Mouse (Mus musculus) adrenal gland, adult 18-20 months (tissue): ENCODE measurements at regions not wholly inside any gene's neighbourhood (a gene's known extent, or its start where the extent isn't known, plus 50 kb on each side); places are given as distances from the start of the nearest gene placed in this dataset.

Experiments used
- DNase-seq, 2 experiments: peaks; one replicate each; pipeline ENCODE4 v3.0.0; 2021 to 2022; ENCODE audit warnings: low spot score in 2 of 2

- DNase-seq = no peak
Measured at GRCm38 (mm10) chr12:17481687-17482086, 62.9 kb upstream of the Odc1 start.

GRCm38 (mm10) chr12:17482196-17482595 is 62.4 kb upstream of the Odc1 start:
- DNase-seq = peak in 1 of 2 experiments; percentile 1

- DNase-seq = peak; percentile 41 to 57
Measured at GRCm38 (mm10) chr12:17484448-17484847, 60.1 kb upstream of the Odc1 start.

- peak in 1 of 2 experiments; percentile 0 for DNase-seq
Measured at GRCm38 (mm10) chr12:17486062-17486770, 58.4 kb upstream of the Odc1 start.

- DNase-seq = no peak
Measured at GRCm38 (mm10) chr12:17487336-17487735, 57.3 kb upstream of the Odc1 start.

GRCm38 (mm10) chr12:17488203-17488602 is 56.4 kb upstream of the Odc1 start:
- DNase-seq = no peak

- DNase-seq = no peak
Measured at GRCm38 (mm10) chr12:17489971-17490370, 54.6 kb upstream of the Odc1 start.

GRCm38 (mm10) chr12:17492574-17492973 is 52.0 kb upstream of the Odc1 start:
- DNase-seq = no peak

- DNase-seq = no peak
Measured at GRCm38 (mm10) chr12:17493053-17493452, 51.5 kb upstream of the Odc1 start.

GRCm38 (mm10) chr12:17493810-17494209 is 50.8 kb upstream of the Odc1 start:
- no peak for DNase-seq
